Mouse (Mus musculus) midbrain, embryonic 11.5 days (tissue): Measurements from ENCODE around the gene Stard7. TPM values are rescaled to one million over a fixed set of nuclear protein-coding genes. Genes with fewer than 3 reads are reported as not detected.

Experiments used
- ATAC-seq: fragments of 200-750 bp; cut with Nextera tagmentation; 2 replicates; pipeline ENCODE4 v1.8.0; 2017; ENCODE audit warnings: moderate TSS enrichment, moderate library complexity; ENCODE audit not compliant: low FRiP score
- DNase-seq: peaks from one replicate; pipeline ENCODE4 v3.0.0; 2015; ENCODE audit warnings: low spot score; ENCODE audit errors: missing footprints
- H3K27ac ChIP-seq: fragments of 300-500 bp; sonication (generic); 2 replicates; pipeline ENCODE4 v1.5.1; 2014; ENCODE audit warnings: low read depth, low read length
- H3K27me3 ChIP-seq: fragments of 300-500 bp; sonication (generic); 2 replicates; pipeline ENCODE4 v1.6.1; 2014; ENCODE audit warnings: mild to moderate bottlenecking, low read length, moderate library complexity, mixed read lengths; ENCODE audit not compliant: control insufficient read depth, insufficient read depth
- H3K36me3 ChIP-seq: fragments of 300-500 bp; sonication (generic); 2 replicates; pipeline ENCODE4 v1.6.1; 2014; ENCODE audit warnings: mild to moderate bottlenecking, low read length, moderate library complexity, mixed read lengths; ENCODE audit not compliant: control insufficient read depth, insufficient read depth
- H3K4me1 ChIP-seq: fragments of 300-500 bp; sonication (generic); 2 replicates; pipeline ENCODE4 v1.6.1; 2014; ENCODE audit warnings: low read length; ENCODE audit not compliant: control insufficient read depth, insufficient read depth
- H3K4me2 ChIP-seq: fragments of 300-500 bp; sonication (generic); 2 replicates; pipeline ENCODE4 v1.6.1; 2014; ENCODE audit warnings: mild to moderate bottlenecking, moderate library complexity
- H3K4me3 ChIP-seq: fragments of 300-500 bp; sonication (generic); 2 replicates; pipeline ENCODE4 v1.5.1; 2014; ENCODE audit warnings: low read depth, low read length
- H3K9ac ChIP-seq: fragments of 300-500 bp; sonication (generic); 2 replicates; pipeline ENCODE4 v1.6.1; 2014; ENCODE audit warnings: low read length
- H3K9me3 ChIP-seq: fragments of 300-500 bp; sonication (generic); 2 replicates; pipeline ENCODE4 v1.6.1; 2016; ENCODE audit warnings: low read length; ENCODE audit not compliant: control insufficient read depth
- WGBS: fragments of 180-500 bp; shearing (Covaris S2); extraction: QIAGEN DNeasy Blood & Tissue Kit; methylation state at CpG from one replicate; pipeline ENCODE4 v1.1.7; 2014; 5-methylcytosine and 5-hydroxymethylcytosine counted together
- polyA plus RNA-seq: library from polyadenylated mRNA; unstranded; fragments of >200 nt; fragmentation: Nextera tagmentation; extraction: Ambion mirVana; gene quantifications from 2 replicates; pipeline ENCODE4 v1.2.1, GENCODE M21; 2014

Stard7 gene
- polyA plus RNA-seq, 1 experiment from 2014 or later = 86.4 TPM

GRCm38 (mm10) chr2:127328090-127328851 is 58.3 kb downstream of the Stard7 start:
- ATAC-seq (no peak), DNase-seq (no peak)
- H3K4me3 ChIP-seq = no peak overlapping the region
- 75% methylated on average over 12 of the region's 12 CpGs for WGBS
- H3K27me3 ChIP-seq = no peaks in the 10 kb centered on the region
- H3K36me3 ChIP-seq = no peaks in the 10 kb centered on the region
- H3K9ac ChIP-seq = no peak overlapping the region
- H3K9me3 ChIP-seq = no peaks in the 10 kb centered on the region
- no peak overlapping the region for H3K4me2 ChIP-seq
- H3K4me1 ChIP-seq = no peaks in the 10 kb centered on the region
- H3K27ac ChIP-seq = no peak overlapping the region

- ATAC-seq (no peak), DNase-seq (no peak)
- Histone ChIP-seq H3K27ac (no peak overlapping the region), H3K4me1 (peaks cover 5% of the 10 kb centered on the region), H3K9me3 (no peaks in the 10 kb centered on the region), H3K36me3 (no peaks in the 10 kb centered on the region), H3K27me3 (peaks cover 24% of the 10 kb centered on the region), H3K9ac (no peak overlapping the region), H3K4me2 (no peak overlapping the region), H3K4me3 (no peak overlapping the region)
- WGBS = 83% methylated on average over 14 of the region's 14 CpGs
Measured at GRCm38 (mm10) chr2:127332807-127333570, 63.0 kb downstream of the Stard7 start.

- no peak overlapping the region for H3K4me2 ChIP-seq
- H3K9me3 ChIP-seq = no peaks in the 10 kb centered on the region
- peaks cover 24% of the 10 kb centered on the region for H3K27me3 ChIP-seq
- WGBS = 77% methylated on average over 5 of the region's 5 CpGs
- H3K36me3 ChIP-seq = no peaks in the 10 kb centered on the region
- H3K4me1 ChIP-seq = peaks cover 5% of the 10 kb centered on the region
- DNase-seq = no peak
- no peak overlapping the region for H3K27ac ChIP-seq
- no peak overlapping the region for H3K9ac ChIP-seq
- no peak overlapping the region for H3K4me3 ChIP-seq
- no peak for ATAC-seq
Measured at GRCm38 (mm10) chr2:127333945-127334603, 64.1 kb downstream of the Stard7 start.

- 46% methylated on average over 11 of the region's 11 CpGs for WGBS
- no peak overlapping the region for H3K4me3 ChIP-seq
- H3K27me3 ChIP-seq = peaks cover 24% of the 10 kb centered on the region
Measured at GRCm38 (mm10) chr2:127335078-127335541, 65.1 kb downstream of the Stard7 start.

GRCm38 (mm10) chr2:127335767-127336496 is 65.9 kb downstream of the Stard7 start, which contains the start of gene Dusp2:
TSS of gene Dusp2 (plus strand) at chr2:127336159.
- no peak within 1 kb of the TSS for H3K27ac ChIP-seq
- no peaks in the 10 kb centered on the region for H3K9me3 ChIP-seq
- peak within 1 kb of the TSS; percentile 78 for H3K4me2 ChIP-seq
- peak within 1 kb of the TSS; percentile 47 for H3K4me3 ChIP-seq
- peak within 1 kb of the TSS; percentile 54 for H3K9ac ChIP-seq
- H3K4me1 ChIP-seq = peaks cover 5% of the 10 kb centered on the region
- H3K36me3 ChIP-seq = no peaks in the 10 kb centered on the region
- H3K27me3 ChIP-seq = peaks cover 24% of the 10 kb centered on the region
- under 1% methylated on average over 74 of the region's 76 CpGs for WGBS
- peak; percentile 88 for DNase-seq
- ATAC-seq = peak; percentile 67

More at GRCm38 (mm10) chr2:127335078-127335541, 65.1 kb downstream of the Stard7 start:
- no peaks in the 10 kb centered on the region for H3K9me3 ChIP-seq
- H3K4me1 ChIP-seq = peaks cover 5% of the 10 kb centered on the region
- H3K9ac ChIP-seq = no peak overlapping the region
- H3K4me2 ChIP-seq = no peak overlapping the region
- H3K36me3 ChIP-seq = no peaks in the 10 kb centered on the region
- ATAC-seq (no peak), DNase-seq (no peak)
- H3K27ac ChIP-seq = no peak overlapping the region

GRCm38 (mm10) chr2:127336497-127336832 is 66.4 kb downstream of the Stard7 start:
- H3K4me1 ChIP-seq = peaks cover 5% of the 10 kb centered on the region
- peaks cover 24% of the 10 kb centered on the region for H3K27me3 ChIP-seq
- H3K9me3 ChIP-seq = no peaks in the 10 kb centered on the region
- DNase-seq (peak; percentile 88), ATAC-seq (no peak)
- H3K4me2 ChIP-seq = peak overlapping the region; percentile 78
- peak overlapping the region; percentile 54 for H3K9ac ChIP-seq
- H3K4me3 ChIP-seq = peak overlapping the region; percentile 47
- 5% methylated on average over 26 of the region's 33 CpGs for WGBS
- no peaks in the 10 kb centered on the region for H3K36me3 ChIP-seq
- no peak overlapping the region for H3K27ac ChIP-seq

GRCm38 (mm10) chr2:127336885-127337284 is 66.9 kb downstream of the Stard7 start:
- no peak for DNase-seq

GRCm38 (mm10) chr2:127337531-127337930 is 67.5 kb downstream of the Stard7 start:
- no peak overlapping the region for H3K9ac ChIP-seq
- no peaks in the 10 kb centered on the region for H3K9me3 ChIP-seq
- ATAC-seq (no peak), DNase-seq (no peak)
- H3K27ac ChIP-seq = no peak overlapping the region
- H3K4me3 ChIP-seq = no peak overlapping the region
- no peaks in the 10 kb centered on the region for H3K36me3 ChIP-seq
- WGBS = 70% methylated on average over 11 of the region's 11 CpGs
- peaks cover 5% of the 10 kb centered on the region for H3K4me1 ChIP-seq
- H3K27me3 ChIP-seq = peaks cover 24% of the 10 kb centered on the region
- H3K4me2 ChIP-seq = no peak overlapping the region

More at GRCm38 (mm10) chr2:127336885-127337284, 66.9 kb downstream of the Stard7 start:
- no peaks in the 10 kb centered on the region for H3K9me3 ChIP-seq
- H3K4me2 ChIP-seq = peak overlapping the region; percentile 78; the same call in 1 of the 2 replicates
- no peak for ATAC-seq
- peaks cover 24% of the 10 kb centered on the region for H3K27me3 ChIP-seq
- H3K4me1 ChIP-seq = peaks cover 5% of the 10 kb centered on the region
- WGBS = 52% methylated on average over 5 of the region's 5 CpGs
- peak overlapping the region; percentile 47; the same call in 1 of the 2 replicates for H3K4me3 ChIP-seq
- no peak overlapping the region for H3K9ac ChIP-seq
- no peak overlapping the region for H3K27ac ChIP-seq
- H3K36me3 ChIP-seq = no peaks in the 10 kb centered on the region
